In genomic region chr16:33573703-33574102, GRCm38 (mm10) we compare ENCODE assay signal across 18 mouse cellular contexts. TPM values are rescaled to one million over a fixed set of nuclear protein-coding genes. Genes with fewer than 3 reads are reported as not detected.
A peak's percentile ranks its signal among the peaks of the same experiment; 100 is the strongest.
DNase-seq lines count a peak whose midpoint lies in the region; ATAC-seq and TF ChIP-seq lines count a peak whose summit lies in the region.
"Had no signal": no experiment of that assay in that cellular context is flagged by ENCODE, and none has a peak within 500 bp of the region (broad histone marks: within the 10 kb centered on the region; RNA-seq: fewer than 3 reads in every experiment).

No protein-coding gene starts in this region.

- peak; percentile 99 for ATAC-seq in CD4-positive, CD25-positive, alpha-beta regulatory T cell, adult 4 months
- peak; percentile 98 for ATAC-seq in activated CD4-positive, CD25-positive, alpha-beta regulatory T cell, adult 4 months
- ATAC-seq in megakaryocyte, adult 5-6 weeks (ENCODE audit: poor library complexity, severe bottlenecking), result peak; percentile 59
- ATAC-seq: forebrain, embryonic 15.5 days; Patski had no signal

- H3K27ac ChIP-seq in liver, adult 2 months (replicated peaks; ENCODE audit: insufficient read depth, low read depth, low read length), result no peak overlapping the region
- H3K27ac ChIP-seq: forebrain, embryonic 15.5 days; heart, embryonic 13.5 days; hindbrain, embryonic 10.5 days had no signal

- no peaks in the 10 kb centered on the region; the same call in 1 of the 2 replicates for H3K4me1 ChIP-seq in liver, adult 2 months (ENCODE audit: control insufficient read depth, insufficient read depth, low read length)
- H3K4me1 ChIP-seq: forebrain, embryonic 15.5 days had no signal

- no peaks in the 10 kb centered on the region for H3K36me3 ChIP-seq in liver, adult 2 months (ENCODE audit: control insufficient read depth, insufficient read depth, low read length)
- H3K36me3 ChIP-seq: forebrain, embryonic 15.5 days; heart, embryonic 13.5 days; hindbrain, embryonic 10.5 days had no signal

- peak; percentile 34 for DNase-seq in liver, adult 2 months (ENCODE audit: extremely low read depth, low read depth, low spot score)
- no peak for DNase-seq in liver
- no peak for DNase-seq in urinary bladder, adult 18-20 months (ENCODE audit: low spot score in 2 of 2)
- DNase-seq in layer of hippocampus, adult 8-10 months (ENCODE audit: low spot score in 2 of 2), result no peak
- DNase-seq in cerebellum, adult 11 months, result no peak
- DNase-seq: cerebellum, adult 18-20 months; kidney, postnatal 10 days; left cerebral cortex, postnatal 4 days; lung, postnatal 4 days; midbrain, embryonic 14.5 days; right cerebral cortex, postnatal 14 days had no signal

- H3K4me3 ChIP-seq in liver, adult 2 months (ENCODE audit: insufficient read depth, low read depth, low read length), result no peak overlapping the region
- H3K4me3 ChIP-seq: forebrain, embryonic 15.5 days; heart, embryonic 13.5 days; hindbrain, embryonic 10.5 days had no signal

- no peak overlapping the region for H3K9ac ChIP-seq in liver, adult 2 months (ENCODE audit: low read depth, low read length)
- H3K9ac ChIP-seq: forebrain, embryonic 15.5 days; heart, embryonic 13.5 days had no signal

- 39% methylated on average over 7 of the region's 7 CpGs for WGBS in liver, adult 2 months

- no peak for TF ChIP-seq POLR2A in liver, adult 2 months (IDR thresholded peaks at IDR 0.05; ENCODE audit: extremely low read depth, insufficient read depth, low read length)

- no peaks in the 10 kb centered on the region for H3K79me2 ChIP-seq in liver, adult 2 months (ENCODE audit: control insufficient read depth, insufficient read depth, low read length)

- TF ChIP-seq CTCF in liver, adult 2 months (IDR thresholded peaks at IDR 0.05; ENCODE audit: low read depth, low read length), result no peak

- H3K27me3 ChIP-seq in liver, adult 2 months (ENCODE audit: control insufficient read depth, insufficient read depth, low read length), result no peaks in the 10 kb centered on the region
- H3K27me3 ChIP-seq: forebrain, embryonic 15.5 days; heart, embryonic 13.5 days; Patski had no signal

RNA-seq across cellular contexts. Expression of gene Slc12a8, which starts 56.6 kb away (rescaled TPM):
- 0.09 and 0.20 TPM in 2 replicates for total RNA-seq in liver, adult 2 months (2014; rRNA removed)
- 0.29 and 0.32 TPM in 2 replicates for polyA plus RNA-seq in liver, adult 2 months (2012; rRNA removed)
- 1 to 10 TPM; 5.0 to 7.0 TPM for polyA plus RNA-seq in CD4-positive, CD25-positive, alpha-beta regulatory T cell, adult 4 months (2017; shearing (Covaris generic))
- polyA plus RNA-seq in activated CD4-positive, CD25-positive, alpha-beta regulatory T cell, adult 4 months (2017; shearing (Covaris generic)), result 1 to 10 TPM; 3.4 to 6.0 TPM
- not detected in 2 replicates for total RNA-seq in megakaryocyte, adult 5-6 weeks (2015)
- not detected in 2 replicates for total RNA-seq in megakaryocyte, adult 5-6 weeks (2017)
- total RNA-seq in layer of hippocampus, adult 8-10 months (2022), result 1 to 10 TPM in 1 of 4 experiments, under 1 TPM in 3; 0.68 to 1.7 (median 0.86) TPM
